Mouse (Mus musculus) myocyte (in vitro differentiated cells): ENCODE results near the gene Mapkapk2. TPM values are rescaled to one million over a fixed set of nuclear protein-coding genes. Genes with fewer than 3 reads are reported as not detected.
A peak's percentile ranks its signal among the peaks of the same experiment; 100 is the strongest.

Source experiments
- H3K27me3 ChIP-seq: one replicate; pipeline ENCODE4 v1.6.1; 2011; ENCODE audit not compliant: control insufficient read depth, insufficient read depth, insufficient read length
- H3K36me3 ChIP-seq: one replicate; pipeline ENCODE4 v1.6.1; 2011; ENCODE audit not compliant: control insufficient read depth, insufficient read depth
- H3K4me2 ChIP-seq: one replicate; pipeline ENCODE4 v1.6.1; 2011; ENCODE audit warnings: low read depth, control low read depth
- H3K4me3 ChIP-seq: one replicate; pipeline ENCODE4 v1.5.1; 2011; ENCODE audit warnings: mild to moderate bottlenecking, control low read depth, moderate library complexity
- H3K79me2 ChIP-seq: one replicate; pipeline ENCODE4 v1.6.1; 2011; ENCODE audit not compliant: control insufficient read depth, insufficient read depth
- H3ac ChIP-seq: one replicate; pipeline ENCODE4 v1.6.1; 2011; ENCODE audit not compliant: control insufficient read depth, insufficient read length
- CEBPB ChIP-seq: IDR thresholded peaks from 2 replicates; pipeline ENCODE4 v1.6.1; 2011; ENCODE audit warnings: mild to moderate bottlenecking, moderate library complexity; ENCODE audit not compliant: poor library complexity, insufficient read depth, severe bottlenecking
- E2F4 ChIP-seq: IDR thresholded peaks from one replicate; pipeline ENCODE4 v1.6.1; 2011; ENCODE audit warnings: mild to moderate bottlenecking, control low read depth, moderate library complexity; ENCODE audit not compliant: insufficient read depth
- MAX ChIP-seq: IDR thresholded peaks from one replicate; pipeline ENCODE4 v1.6.1; 2011; ENCODE audit warnings: low read depth, mild to moderate bottlenecking, control low read depth
- MYOD1 ChIP-seq, 3 experiments: IDR thresholded peaks; one replicate each; pipeline ENCODE4 v1.6.1; 2011; ENCODE audit warnings: control low read depth in 2 of 3, low read depth in 2 of 3, mild to moderate bottlenecking in 2 of 3, moderate library complexity in 1 of 3; ENCODE audit not compliant: insufficient read length in 2 of 3, control insufficient read depth in 1 of 3
- MYOG ChIP-seq, 3 experiments: IDR thresholded peaks; one replicate each; pipeline ENCODE4 v1.6.1; 2011; ENCODE audit warnings: control low read depth in 2 of 3, low read depth in 2 of 3, mild to moderate bottlenecking in 2 of 3; ENCODE audit not compliant: insufficient read length in 2 of 3, control insufficient read depth in 1 of 3, insufficient read depth in 1 of 3
- POLR2A ChIP-seq: IDR thresholded peaks from one replicate; pipeline ENCODE4 v1.6.1; 2011; ENCODE audit warnings: low read depth, mild to moderate bottlenecking, control low read depth, moderate library complexity; ENCODE audit not compliant: insufficient read length
- POLR2AphosphoS2 ChIP-seq: IDR thresholded peaks from one replicate; pipeline ENCODE4 v1.6.1; 2011; ENCODE audit warnings: low read depth, control low read depth; ENCODE audit not compliant: insufficient read length
- REST ChIP-seq: IDR thresholded peaks from one replicate; pipeline ENCODE4 v1.6.1; 2011; ENCODE audit warnings: mild to moderate bottlenecking, control low read depth, moderate library complexity; ENCODE audit not compliant: insufficient read depth, insufficient read length
- SRF ChIP-seq: IDR thresholded peaks from one replicate; pipeline ENCODE4 v1.6.1; 2011; ENCODE audit warnings: low read depth; ENCODE audit not compliant: control insufficient read depth, insufficient read length
- TCF12 ChIP-seq: IDR thresholded peaks from one replicate; pipeline ENCODE4 v1.6.1; 2011; ENCODE audit warnings: mild to moderate bottlenecking, control low read depth; ENCODE audit not compliant: poor library complexity, insufficient read depth, severe bottlenecking
- TCF3 ChIP-seq: IDR thresholded peaks from one replicate; pipeline ENCODE4 v1.6.1; 2011; ENCODE audit warnings: low read depth, control low read depth; ENCODE audit not compliant: insufficient read length
- USF1 ChIP-seq: IDR thresholded peaks from one replicate; pipeline ENCODE4 v1.6.1; 2011; ENCODE audit warnings: low read depth, mild to moderate bottlenecking, control low read depth, moderate library complexity
- polyA plus RNA-seq: library from polyadenylated mRNA; unstranded; fragments of >200 nt; fragmentation: generic; extraction: Trizol; gene quantifications from one replicate; pipeline ENCODE4 v1.2.1, GENCODE M21; 2012; ENCODE audit warnings: missing spikeins

Gene Mapkapk2
- polyA plus RNA-seq, 1 experiment = 123 TPM

DNA sequence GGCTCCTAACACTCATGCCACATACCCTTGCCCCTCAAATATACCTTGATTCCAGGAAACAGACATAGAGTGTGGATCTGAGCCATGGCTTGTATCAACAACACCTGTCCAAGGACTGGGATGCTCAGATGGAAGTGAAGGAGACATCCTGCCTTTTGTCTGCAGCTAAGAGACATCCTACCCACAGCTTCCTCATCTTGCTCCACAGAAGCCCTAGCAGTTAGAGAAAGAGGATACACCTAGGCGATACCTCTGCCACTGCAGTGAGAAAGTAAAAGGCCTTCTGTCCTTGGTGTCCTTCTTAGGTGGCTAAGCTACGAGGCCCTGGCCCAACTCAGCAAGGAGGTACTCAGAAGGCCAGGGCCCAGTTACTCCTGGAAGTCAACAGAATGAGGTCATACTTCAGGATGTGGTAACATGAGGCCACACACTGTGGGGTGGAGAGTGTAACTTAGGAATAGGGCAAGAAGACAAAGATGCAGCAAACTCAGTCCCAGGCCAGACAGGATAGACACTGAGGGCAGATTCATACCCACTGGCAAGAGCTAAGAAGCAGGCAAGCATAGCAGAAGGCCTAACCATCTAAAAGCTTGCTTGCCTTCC lies 8.0 kb downstream of the Mapkapk2 start:
- Histone ChIP-seq H3ac (no peak overlapping the region), H3K27me3 (no peaks in the 10 kb centered on the region), H3K4me3 (no peak overlapping the region), H3K79me2 (peaks cover 100% of the 10 kb centered on the region), H3K4me2 (peak overlapping the region; percentile 82), H3K36me3 (no peaks in the 10 kb centered on the region)
- no peak for TF ChIP-seq TCF3
- TF ChIP-seq E2F4 = no peak
- no peak for TF ChIP-seq SRF
- TF ChIP-seq MAX = no peak
- TF ChIP-seq CEBPB = no peak
- TF ChIP-seq POLR2AphosphoS2 = no peak
- TF ChIP-seq MYOG (IDR thresholded peaks at IDR 0.05; ENCODE audit: control insufficient read depth in 1 of 3, insufficient read depth in 1 of 3, insufficient read length in 2 of 3, low read depth in 2 of 3) = no peak
- TF ChIP-seq TCF12 = no peak
- no peak for TF ChIP-seq MYOD1 (IDR thresholded peaks at IDR 0.05; ENCODE audit: control insufficient read depth in 1 of 3, insufficient read length in 2 of 3, low read depth in 2 of 3)
- TF ChIP-seq USF1 = no peak
- TF ChIP-seq REST = no peak
- no peak for TF ChIP-seq POLR2A

DNA sequence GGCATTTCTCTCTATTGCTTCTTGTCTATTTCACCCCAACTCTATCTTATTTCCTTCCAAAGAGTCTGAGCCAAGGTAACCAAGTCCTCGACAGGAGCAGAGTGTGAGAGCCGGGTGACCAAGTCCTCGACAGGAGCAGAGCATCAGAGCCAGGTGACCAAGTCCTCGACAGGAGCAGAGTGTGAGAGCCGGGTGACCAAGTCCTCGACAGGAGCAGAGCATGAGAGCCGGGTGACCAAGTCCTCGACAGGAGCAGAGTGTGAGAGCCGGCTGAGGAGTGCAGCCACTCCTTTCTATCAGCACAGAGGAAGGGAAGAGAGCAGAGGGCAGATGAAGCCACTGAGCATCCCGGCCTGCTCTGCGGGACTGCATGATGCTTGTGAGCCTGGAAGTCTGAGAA lies 9.1 kb downstream of the Mapkapk2 start:
- H3K27me3 ChIP-seq = no peaks in the 10 kb centered on the region
- no peaks in the 10 kb centered on the region for H3K36me3 ChIP-seq
- TF ChIP-seq E2F4 (no peak), TCF3 (no peak), REST (no peak), SRF (no peak), POLR2A (no peak), USF1 (no peak), POLR2AphosphoS2 (no peak), CEBPB (no peak), MYOD1 (IDR thresholded peaks at IDR 0.05; ENCODE audit: control insufficient read depth in 1 of 3, insufficient read length in 2 of 3, low read depth in 2 of 3) (no peak), MAX (no peak), TCF12 (no peak), MYOG (IDR thresholded peaks at IDR 0.05; ENCODE audit: control insufficient read depth in 1 of 3, insufficient read depth in 1 of 3, insufficient read length in 2 of 3, low read depth in 2 of 3) (no peak)
- H3K4me3 ChIP-seq = no peak overlapping the region
- no peak overlapping the region for H3K4me2 ChIP-seq
- peaks cover 100% of the 10 kb centered on the region for H3K79me2 ChIP-seq
- H3ac ChIP-seq = no peak overlapping the region

DNA sequence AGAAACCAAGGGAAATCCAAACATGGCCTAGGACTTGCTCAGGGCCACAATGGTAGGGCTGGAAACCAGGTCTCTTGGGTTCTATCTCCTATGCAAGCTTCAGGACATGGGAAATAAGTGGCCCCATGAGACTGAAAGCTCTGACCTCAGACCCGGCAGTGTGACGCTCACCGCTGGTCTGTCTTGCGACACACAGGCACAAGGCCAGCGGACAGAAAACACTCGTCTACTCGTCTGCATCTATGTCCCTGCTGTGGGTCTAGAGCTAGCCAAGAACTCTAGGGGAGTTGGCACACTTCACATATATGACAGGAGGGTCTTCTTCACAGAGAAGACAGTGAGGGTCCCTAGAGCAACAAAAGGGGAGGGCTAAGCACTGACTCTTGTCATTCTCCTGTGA lies 10.7 kb downstream of the Mapkapk2 start:
- Histone ChIP-seq H3K27me3 (no peaks in the 10 kb centered on the region), H3K4me3 (no peak overlapping the region), H3K36me3 (no peaks in the 10 kb centered on the region), H3ac (no peak overlapping the region), H3K79me2 (peaks cover 100% of the 10 kb centered on the region), H3K4me2 (no peak overlapping the region)
- TF ChIP-seq CEBPB = peak; percentile 62
- no peak for TF ChIP-seq USF1

DNA sequence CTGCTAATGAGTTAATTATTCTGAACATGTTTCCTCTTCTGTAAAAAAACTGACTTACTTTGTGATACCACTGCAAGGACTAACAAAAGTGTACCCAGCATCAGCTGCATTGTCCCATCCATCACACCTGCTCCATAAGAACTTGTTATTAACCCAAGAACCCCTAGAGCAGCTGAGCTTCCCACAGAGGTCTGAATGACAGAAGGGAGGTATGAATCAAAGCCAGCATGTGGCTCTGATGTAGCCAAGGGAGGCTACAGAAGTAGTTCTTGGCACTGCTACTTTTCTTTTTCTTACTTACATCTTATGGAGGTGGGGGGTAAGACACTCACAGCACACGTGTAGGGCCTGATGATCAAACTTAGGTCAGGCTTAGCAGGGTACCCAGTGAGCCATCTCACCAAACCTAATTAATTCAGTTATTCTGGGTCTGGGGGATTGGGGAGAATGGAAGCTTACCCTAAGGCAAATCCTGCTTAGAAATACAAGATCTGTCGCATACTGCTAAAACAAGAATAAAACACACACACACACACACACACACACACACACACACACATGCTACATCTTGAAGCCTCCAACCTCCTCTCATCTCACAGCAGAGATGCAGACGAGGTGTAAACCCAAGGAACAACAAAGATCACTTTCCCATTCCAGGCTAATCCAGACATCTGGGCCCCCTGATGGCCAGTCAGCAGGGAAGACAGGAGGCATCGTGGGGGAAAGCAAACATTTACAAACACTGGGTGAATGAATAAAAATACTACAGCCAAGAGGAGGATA lies 11.5 kb downstream of the Mapkapk2 start:
- H3K36me3 ChIP-seq = no peaks in the 10 kb centered on the region
- TF ChIP-seq TCF12 (peak; percentile 37), MYOG (IDR thresholded peaks at IDR 0.05; ENCODE audit: control insufficient read depth in 1 of 3, insufficient read depth in 1 of 3, insufficient read length in 2 of 3, low read depth in 2 of 3) (peak in 1 of 3 experiments; percentile 58), MYOD1 (IDR thresholded peaks at IDR 0.05; ENCODE audit: control insufficient read depth in 1 of 3, insufficient read length in 2 of 3, low read depth in 2 of 3) (peak in 2 of 3 experiments; percentile 29 to 35), TCF3 (no peak)
- H3K4me2 ChIP-seq = no peak overlapping the region
- H3ac ChIP-seq = no peak overlapping the region
- H3K79me2 ChIP-seq = peaks cover 100% of the 10 kb centered on the region
- no peaks in the 10 kb centered on the region for H3K27me3 ChIP-seq
- H3K4me3 ChIP-seq = no peak overlapping the region

DNA sequence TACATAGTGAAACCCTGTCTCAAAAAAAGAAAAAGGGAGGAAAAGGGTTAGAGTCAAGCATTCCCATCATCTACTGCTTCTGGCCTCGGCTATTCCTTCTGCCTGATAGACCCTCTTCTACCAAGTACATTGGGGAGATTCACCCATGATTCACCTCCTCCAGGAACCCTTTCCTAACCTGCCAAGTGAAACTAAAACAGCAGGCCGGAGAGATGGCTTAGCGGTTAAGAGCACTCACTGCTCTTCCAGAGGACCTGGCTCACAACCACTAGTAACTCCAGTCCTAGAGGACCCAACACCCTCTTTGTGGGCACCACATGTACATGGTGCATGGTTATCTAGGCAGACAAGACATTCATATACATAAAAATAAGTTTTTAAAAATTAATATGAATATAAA lies 12.4 kb downstream of the Mapkapk2 start:
- Histone ChIP-seq H3K36me3 (no peaks in the 10 kb centered on the region), H3K4me3 (no peak overlapping the region), H3ac (no peak overlapping the region), H3K79me2 (peaks cover 100% of the 10 kb centered on the region), H3K4me2 (no peak overlapping the region), H3K27me3 (no peaks in the 10 kb centered on the region)
- TF ChIP-seq POLR2AphosphoS2 (no peak), TCF3 (no peak), CEBPB (no peak), MYOG (IDR thresholded peaks at IDR 0.05; ENCODE audit: control insufficient read depth in 1 of 3, insufficient read depth in 1 of 3, insufficient read length in 2 of 3, low read depth in 2 of 3) (no peak), REST (no peak), MYOD1 (IDR thresholded peaks at IDR 0.05; ENCODE audit: control insufficient read depth in 1 of 3, insufficient read length in 2 of 3, low read depth in 2 of 3) (no peak), SRF (no peak), POLR2A (no peak)
